Mouse (Mus musculus) heart, postnatal 0 days (tissue): ENCODE data around the gene Inppl1.

ENCODE experiments used
- CTCF ChIP-seq: IDR thresholded peaks from 2 replicates; pipeline ENCODE4 v1.5.1; 2016; ENCODE audit warnings: antibody characterized with exemption, control low read depth, low read depth
- EP300 ChIP-seq: IDR thresholded peaks from 2 replicates; pipeline ENCODE4 v1.6.1; 2016; ENCODE audit warnings: antibody characterized with exemption, low read depth

DNA sequence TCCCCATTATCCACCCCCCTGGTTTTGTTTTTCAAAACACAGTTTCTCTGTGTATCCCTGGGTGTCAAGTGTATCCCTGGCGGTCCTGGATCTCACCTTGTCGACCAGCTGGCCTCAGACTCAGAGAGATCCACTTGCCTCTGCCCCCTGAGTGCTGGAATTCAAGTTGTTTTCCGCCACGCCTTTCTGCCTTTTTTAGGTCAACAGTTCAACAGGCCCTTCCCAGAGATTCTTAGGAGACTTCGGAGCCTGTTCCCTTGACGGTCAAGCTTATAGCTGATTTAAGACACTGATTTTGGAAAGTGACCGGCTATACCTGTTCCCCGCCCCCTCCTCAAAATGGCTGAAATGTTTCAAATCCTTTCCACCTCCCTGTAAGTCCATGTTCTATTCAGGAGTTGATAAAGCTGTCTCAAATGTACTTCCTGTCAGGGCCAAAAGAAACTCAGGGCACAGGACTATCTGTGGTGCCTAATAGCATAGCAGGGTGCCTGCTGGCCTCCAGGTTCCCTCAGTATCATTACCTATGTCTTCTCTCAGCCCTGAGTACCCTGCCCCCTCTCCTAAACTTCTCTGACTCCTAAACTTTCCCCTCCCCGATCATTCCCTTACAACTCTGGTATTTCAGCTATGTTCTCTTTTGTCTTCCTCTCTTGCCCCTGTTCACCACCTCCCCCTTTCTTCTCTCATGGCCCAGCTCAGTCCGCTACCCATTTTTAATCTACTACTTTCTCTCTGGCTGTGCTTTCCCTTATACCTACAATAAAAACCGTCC lies 28.6 kb upstream of the Inppl1 start:
- no peak for TF ChIP-seq CTCF
- no peak for TF ChIP-seq EP300
